Mouse (Mus musculus) lung, postnatal 0 days (tissue): ENCODE measurements around the gene Nav3.

ENCODE experiments used
- CTCF ChIP-seq: IDR thresholded peaks from 2 replicates; pipeline ENCODE4 v1.5.1; 2016; ENCODE audit warnings: antibody characterized with exemption, mild to moderate bottlenecking
- EP300 ChIP-seq: IDR thresholded peaks from 2 replicates; pipeline ENCODE4 v1.6.1; 2016; ENCODE audit warnings: antibody characterized with exemption, mild to moderate bottlenecking, control low read depth

GRCm38 (mm10) chr10:109919515-109919914, 536.5 kb downstream of the Nav3 start:
- TF ChIP-seq CTCF = peak; percentile 43
- TF ChIP-seq EP300 = no peak
